Mouse (Mus musculus) telencephalon, adult 2 months (tissue): Measurements from ENCODE around the gene Cdca5.
"Not testable (repeated sequence)": the region's sequence is repeated elsewhere in the genome, so short reads cannot be mapped to it uniquely, and the experiment has no call there.

ENCODE experiments used
- DNase-seq: peaks from one replicate; pipeline ENCODE4 v3.0.0-alpha.2; 2011; ENCODE audit warnings: low read depth, low spot score

Gene Cdca5

GRCm38 (mm10) chr19:6104476-6104875 is 19.7 kb downstream of the Cdca5 start:
- no peak for DNase-seq

GRCm38 (mm10) chr19:6105586-6105985 is 20.8 kb downstream of the Cdca5 start, which contains the start of gene Naaladl1:
Gene Naaladl1 (plus strand): TSS chr19:6105782.
- DNase-seq: no peak

GRCm38 (mm10) chr19:6113116-6113515 is 28.3 kb downstream of the Cdca5 start:
- DNase-seq: no peak

- no peak for DNase-seq
These were observed 31.5 kb downstream of the Cdca5 start for GRCm38 (mm10) chr19:6116113-6116850.

- no peak for DNase-seq
These were observed 32.7 kb downstream of the Cdca5 start for GRCm38 (mm10) chr19:6117346-6117985.

GRCm38 (mm10) chr19:6117986-6118676 is 33.3 kb downstream of the Cdca5 start, which contains the start of gene Sac3d1:
Gene Sac3d1 (minus strand): TSS chr19:6118650.
- DNase-seq: peak; percentile 97

- no peak for DNase-seq
These were observed 33.9 kb downstream of the Cdca5 start for GRCm38 (mm10) chr19:6118677-6119185.

GRCm38 (mm10) chr19:6121761-6122160 is 37.0 kb downstream of the Cdca5 start:
- DNase-seq: no peak

GRCm38 (mm10) chr19:6123330-6123729 is 38.5 kb downstream of the Cdca5 start:
- DNase-seq: no peak

GRCm38 (mm10) chr19:6124898-6125297 is 40.1 kb downstream of the Cdca5 start:
- no peak for DNase-seq

- DNase-seq: no peak
These were observed 41.5 kb downstream of the Cdca5 start for GRCm38 (mm10) chr19:6126289-6126688.

- no peak for DNase-seq
These were observed 42.2 kb downstream of the Cdca5 start for GRCm38 (mm10) chr19:6126789-6127580.

- peak; percentile 98 for DNase-seq
These were observed 43.1 kb downstream of the Cdca5 start, which contains the start of gene Snx15 for GRCm38 (mm10) chr19:6127760-6128341. Gene Snx15 (minus strand): TSS chr19:6128304.

GRCm38 (mm10) chr19:6130414-6131128 is 45.8 kb downstream of the Cdca5 start:
- not testable (repeated sequence) for DNase-seq

- no peak for DNase-seq
These were observed 47.5 kb downstream of the Cdca5 start for GRCm38 (mm10) chr19:6132171-6132827.

GRCm38 (mm10) chr19:6133197-6133596 is 48.4 kb downstream of the Cdca5 start:
- DNase-seq: not testable (repeated sequence)

- no peak for DNase-seq
These were observed 51.6 kb downstream of the Cdca5 start for GRCm38 (mm10) chr19:6136397-6136796.

GRCm38 (mm10) chr19:6139701-6140100 is 54.9 kb downstream of the Cdca5 start:
- no peak for DNase-seq

GRCm38 (mm10) chr19:6140374-6140677 is 55.5 kb downstream of the Cdca5 start:
- no peak for DNase-seq
